Mouse (Mus musculus) large intestine, adult 2 months (tissue): ENCODE results near the gene Slc6a20b. TPM values are rescaled to one million over a fixed set of nuclear protein-coding genes. Genes with fewer than 3 reads are reported as not detected.

ENCODE experiments used
- DNase-seq: peaks from one replicate; pipeline ENCODE4 v3.0.0-alpha.2; 2012; ENCODE audit warnings: low read depth, low spot score
- WGBS: fragments of 180-500 bp; shearing (Covaris S2); methylation state at CpG from one replicate; pipeline ENCODE4 v1.1.7; 2018; 5-methylcytosine and 5-hydroxymethylcytosine counted together
- polyA plus RNA-seq: library from polyadenylated mRNA; depleted of rRNA; stranded (reverse); fragments of >200 nt; gene quantifications from 2 replicates; pipeline ENCODE4 v1.2.3, GENCODE M21; 2012; rRNA removed

Slc6a20b gene
- polyA plus RNA-seq, 1 experiment = 1.2 TPM

GRCm38 (mm10) chr9:123596910-123597309 lies 35.5 kb downstream of the Slc6a20b start:
- 89% methylated on average over 2 of the region's 2 CpGs for WGBS
- DNase-seq = no peak

DNA sequence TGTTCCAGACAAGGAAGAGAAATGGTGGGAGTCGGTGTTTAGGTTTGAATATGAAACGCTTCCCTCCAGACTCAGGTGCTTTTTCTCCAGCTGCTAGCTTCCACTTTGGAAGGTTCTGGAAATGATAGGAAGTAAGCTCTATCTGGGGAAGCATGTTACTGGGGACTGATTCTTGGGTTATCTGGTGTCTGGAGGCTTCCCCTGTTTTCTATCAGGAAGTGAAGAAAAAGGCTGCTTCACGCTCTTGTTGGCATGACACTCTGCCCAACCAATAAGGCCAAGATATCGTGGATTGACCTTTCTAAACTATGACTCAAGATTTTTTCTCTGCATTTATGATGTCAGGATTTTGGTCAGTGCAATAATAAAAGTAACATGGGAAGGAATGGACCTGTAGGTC lies 37.2 kb downstream of the Slc6a20b start:
- 85% methylated on average over 4 of the region's 4 CpGs for WGBS

GRCm38 (mm10) chr9:123589240-123589910 lies 43.0 kb downstream of the Slc6a20b start:
- peak; percentile 18 for DNase-seq
- WGBS = 38% methylated on average over 7 of the region's 7 CpGs

More for the DNA sequence above, 37.2 kb downstream of the Slc6a20b start:
- DNase-seq = no peak

GRCm38 (mm10) chr9:123577360-123578192 lies 54.8 kb downstream of the Slc6a20b start:
- WGBS = 82% methylated on average over 10 of the region's 10 CpGs

GRCm38 (mm10) chr9:123554599-123554998 lies 77.8 kb downstream of the Slc6a20b start:
- WGBS = 90% methylated on average over 3 of the region's 3 CpGs
- no peak for DNase-seq

More at GRCm38 (mm10) chr9:123577360-123578192, 54.8 kb downstream of the Slc6a20b start:
- DNase-seq = no peak

Other genes starting within 250 kb of the Slc6a20b start
- 57.6 and 90.0 TPM in 2 replicates for gene Limd1, start 153.9 kb downstream of the Slc6a20b start, polyA plus RNA-seq
- 10.5 and 12.7 TPM in 2 replicates for gene Sacm1l, start 102.8 kb downstream of the Slc6a20b start, polyA plus RNA-seq
- gene Ccr9, start 45.9 kb upstream of the Slc6a20b start, polyA plus RNA-seq = 4.7 and 10.7 TPM in 2 replicates
- gene Slc6a20a, start 46.3 kb upstream of the Slc6a20b start, polyA plus RNA-seq = 90.4 and 150 TPM in 2 replicates
- 1.3 and 3.8 TPM in 2 replicates for gene Lztfl1, start 85.1 kb upstream of the Slc6a20b start, polyA plus RNA-seq
- gene Cxcr6, start 173.9 kb upstream of the Slc6a20b start, polyA plus RNA-seq = 3.6 and 3.8 TPM in 2 replicates
- 3.4 and 6.3 TPM in 2 replicates for gene Fyco1, start 219.3 kb upstream of the Slc6a20b start, polyA plus RNA-seq
- gene Xcr1, start 229.5 kb upstream of the Slc6a20b start, polyA plus RNA-seq = 0.30 and 0.64 TPM in 2 replicates